Mouse (Mus musculus): Measurements from ENCODE around the gene Bckdha. TPM values are rescaled to one million over a fixed set of nuclear protein-coding genes. Genes with fewer than 3 reads are reported as not detected.

Bckdha gene
- polyA plus RNA-seq, 1 experiment from 2014 or later, result 50.5 TPM

DNA sequence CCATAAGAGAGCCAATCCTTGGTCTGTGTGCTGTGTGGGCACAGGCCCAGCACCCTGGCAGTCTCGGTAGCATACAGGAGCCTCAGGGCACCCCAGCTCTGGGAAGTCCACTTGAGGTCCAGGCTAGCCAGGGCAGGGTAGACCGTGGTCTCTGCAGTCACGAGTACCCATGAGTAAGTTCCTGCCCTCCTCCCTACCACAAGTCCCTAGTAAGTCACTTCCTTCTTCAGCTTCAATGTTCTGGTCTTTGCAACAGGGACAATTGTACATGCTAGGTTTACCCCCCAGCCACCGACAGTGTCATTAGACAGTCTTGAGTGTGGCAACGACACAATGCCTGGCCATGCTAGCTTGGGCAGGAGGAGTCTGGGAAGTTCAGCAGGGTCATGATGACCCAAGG lies 26.1 kb downstream of the Bckdha start:
- Histone ChIP-seq H3K4me3 (replicated peaks) (no peak overlapping the region), H3K4me2 (replicated peaks) (no peak overlapping the region), H3K27ac (no peak overlapping the region), H3K9me3 (no peaks in the 10 kb centered on the region), H3K9ac (replicated peaks) (no peak overlapping the region), H3K4me1 (replicated peaks) (peaks cover 5% of the 10 kb centered on the region), H3K36me3 (peaks cover 80% of the 10 kb centered on the region), H3K27me3 (peaks cover 15% of the 10 kb centered on the region)
- 94% methylated on average over 5 of the region's 5 CpGs for WGBS
- ATAC-seq, result no peak

DNA sequence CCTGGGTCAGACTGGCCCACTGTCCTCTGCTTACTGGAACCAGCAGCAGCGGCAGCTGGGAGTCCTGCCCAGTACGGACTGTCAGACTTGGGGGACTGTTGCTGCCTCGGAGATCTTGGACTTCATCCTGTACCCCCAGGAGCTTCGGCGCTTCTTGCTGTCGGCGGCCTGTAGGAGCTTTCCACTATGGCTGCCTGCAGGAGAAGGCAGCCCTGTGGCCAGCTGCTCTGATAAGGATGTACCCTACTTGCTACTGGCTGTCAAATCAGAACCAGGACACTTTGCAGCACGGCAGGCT lies 30.5 kb downstream of the Bckdha start:
- 65% methylated on average over 8 of the region's 8 CpGs for WGBS
- H3K36me3 ChIP-seq, result peaks cover 67% of the 10 kb centered on the region
- ATAC-seq, result no peak

GRCm38 (mm10) chr7:25627431-25628322 lies 31.1 kb downstream of the Bckdha start:
- peaks cover 17% of the 10 kb centered on the region for H3K4me1 ChIP-seq (replicated peaks)
- peak overlapping the region; percentile 19 for H3K9ac ChIP-seq (replicated peaks)
- 20% methylated on average over 38 of the region's 38 CpGs for WGBS
- H3K9me3 ChIP-seq, result no peaks in the 10 kb centered on the region
- peak overlapping the region; percentile 45 for H3K4me2 ChIP-seq (replicated peaks)
- H3K27ac ChIP-seq, result no peak overlapping the region
- H3K36me3 ChIP-seq, result peaks cover 66% of the 10 kb centered on the region
- ATAC-seq, result peak; percentile 44; the same call in 1 of the 2 replicates
- H3K4me3 ChIP-seq (replicated peaks), result peak overlapping the region; percentile 18; the same call in 1 of the 2 replicates
- H3K27me3 ChIP-seq, result peaks cover 24% of the 10 kb centered on the region

More for the DNA sequence above, 30.5 kb downstream of the Bckdha start:
- Histone ChIP-seq H3K27ac (no peak overlapping the region), H3K4me1 (replicated peaks) (peaks cover 17% of the 10 kb centered on the region), H3K4me3 (replicated peaks) (no peak overlapping the region), H3K27me3 (peaks cover 24% of the 10 kb centered on the region), H3K4me2 (replicated peaks) (no peak overlapping the region), H3K9ac (replicated peaks) (no peak overlapping the region), H3K9me3 (no peaks in the 10 kb centered on the region)

GRCm38 (mm10) chr7:25626509-25627430 lies 32.0 kb downstream of the Bckdha start, which contains the start of gene B3gnt8:
TSS of gene B3gnt8 (plus strand) at chr7:25626654.
- Histone ChIP-seq H3K36me3 (peaks cover 63% of the 10 kb centered on the region), H3K4me1 (replicated peaks) (peaks cover 17% of the 10 kb centered on the region), H3K27me3 (peaks cover 24% of the 10 kb centered on the region), H3K9ac (replicated peaks) (peak within 1 kb of the TSS; percentile 19), H3K4me2 (replicated peaks) (peak within 1 kb of the TSS; percentile 45), H3K4me3 (replicated peaks) (peak within 1 kb of the TSS; percentile 18), H3K27ac (no peak within 1 kb of the TSS), H3K9me3 (no peaks in the 10 kb centered on the region)
- no peak for ATAC-seq
- WGBS, result 20% methylated on average over 29 of the region's 29 CpGs

GRCm38 (mm10) chr7:25625594-25626250 lies 33.1 kb downstream of the Bckdha start:
- Histone ChIP-seq H3K9me3 (no peaks in the 10 kb centered on the region), H3K9ac (replicated peaks) (no peak overlapping the region), H3K4me2 (replicated peaks) (no peak overlapping the region), H3K36me3 (peaks cover 53% of the 10 kb centered on the region), H3K27ac (no peak overlapping the region), H3K4me3 (replicated peaks) (no peak overlapping the region), H3K27me3 (peaks cover 24% of the 10 kb centered on the region), H3K4me1 (replicated peaks) (peaks cover 17% of the 10 kb centered on the region)
- no peak for ATAC-seq
- 79% methylated on average over 10 of the region's 10 CpGs for WGBS

- H3K27ac ChIP-seq, result no peak overlapping the region
- no peaks in the 10 kb centered on the region for H3K9me3 ChIP-seq
- H3K4me3 ChIP-seq (replicated peaks), result no peak overlapping the region
- no peak for ATAC-seq
- peaks cover 24% of the 10 kb centered on the region for H3K27me3 ChIP-seq
- 82% methylated on average over 5 of the region's 5 CpGs for WGBS
- H3K36me3 ChIP-seq, result peaks cover 44% of the 10 kb centered on the region
- no peak overlapping the region for H3K9ac ChIP-seq (replicated peaks)
- peaks cover 18% of the 10 kb centered on the region for H3K4me1 ChIP-seq (replicated peaks)
- H3K4me2 ChIP-seq (replicated peaks), result no peak overlapping the region
These were observed 33.9 kb downstream of the Bckdha start for GRCm38 (mm10) chr7:25624851-25625250.

GRCm38 (mm10) chr7:25623857-25624370 lies 34.9 kb downstream of the Bckdha start:
- Histone ChIP-seq H3K27ac (no peak overlapping the region), H3K4me3 (replicated peaks) (no peak overlapping the region), H3K36me3 (peaks cover 35% of the 10 kb centered on the region), H3K9me3 (no peaks in the 10 kb centered on the region), H3K27me3 (peaks cover 21% of the 10 kb centered on the region), H3K4me2 (replicated peaks) (no peak overlapping the region), H3K4me1 (replicated peaks) (peaks cover 22% of the 10 kb centered on the region), H3K9ac (replicated peaks) (no peak overlapping the region)
- WGBS, result 91% methylated on average over 11 of the region's 11 CpGs
- no peak for ATAC-seq

GRCm38 (mm10) chr7:25620751-25621150 lies 38.0 kb downstream of the Bckdha start:
- 93% methylated on average over 11 of the region's 11 CpGs for WGBS
- Histone ChIP-seq H3K27ac (no peak overlapping the region), H3K9me3 (no peaks in the 10 kb centered on the region), H3K4me2 (replicated peaks) (no peak overlapping the region), H3K36me3 (peaks cover 30% of the 10 kb centered on the region), H3K4me3 (replicated peaks) (no peak overlapping the region), H3K9ac (replicated peaks) (no peak overlapping the region), H3K27me3 (no peaks in the 10 kb centered on the region), H3K4me1 (replicated peaks) (peaks cover 8% of the 10 kb centered on the region)
- ATAC-seq, result no peak

DNA sequence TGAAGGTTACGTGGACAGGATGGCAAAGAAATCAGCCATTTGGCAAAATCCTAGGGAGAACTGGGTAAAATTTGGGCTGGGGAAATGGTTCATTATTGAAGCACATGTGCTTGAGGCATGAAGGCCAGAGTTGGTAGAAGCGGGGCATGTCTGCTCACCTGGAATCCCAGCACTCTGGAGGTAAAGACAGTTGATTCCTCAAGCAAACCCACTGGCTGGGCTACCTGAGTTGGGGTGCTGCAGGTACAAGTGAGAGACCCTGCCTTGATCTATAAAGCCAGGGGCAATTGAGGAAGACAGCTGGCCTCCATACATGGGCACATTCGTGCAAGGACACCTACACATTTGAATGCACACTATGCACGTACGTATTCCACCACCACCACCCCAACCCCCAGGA lies 38.7 kb downstream of the Bckdha start:
- ATAC-seq, result no peak
- H3K4me3 ChIP-seq (replicated peaks), result peak overlapping the region; percentile 56
- 94% methylated on average over 5 of the region's 5 CpGs for WGBS
- no peaks in the 10 kb centered on the region for H3K27me3 ChIP-seq
- H3K36me3 ChIP-seq, result peaks cover 25% of the 10 kb centered on the region
- no peak overlapping the region for H3K27ac ChIP-seq
- no peak overlapping the region for H3K9ac ChIP-seq (replicated peaks)
- H3K9me3 ChIP-seq, result no peaks in the 10 kb centered on the region
- H3K4me2 ChIP-seq (replicated peaks), result peak overlapping the region; percentile 63
- H3K4me1 ChIP-seq (replicated peaks), result peaks cover 8% of the 10 kb centered on the region

DNA sequence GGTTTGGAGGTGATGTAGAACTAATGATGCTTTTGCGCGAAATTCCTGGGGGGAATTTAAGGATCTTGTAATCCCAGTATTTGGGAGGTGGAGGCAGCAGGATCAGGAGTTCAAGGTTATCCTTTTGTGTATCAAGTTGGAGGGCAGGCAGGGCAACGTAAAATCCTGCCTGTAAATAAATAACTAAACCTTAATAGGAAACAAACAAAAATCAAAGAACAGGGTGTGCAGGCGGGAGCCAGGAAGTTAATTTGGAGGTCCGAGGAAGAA lies 39.1 kb downstream of the Bckdha start:
- Histone ChIP-seq H3K4me2 (replicated peaks) (peak overlapping the region; percentile 63), H3K9ac (replicated peaks) (peak overlapping the region; percentile 56; the same call in 1 of the 2 replicates), H3K9me3 (no peaks in the 10 kb centered on the region), H3K4me1 (replicated peaks) (peaks cover 8% of the 10 kb centered on the region), H3K27me3 (no peaks in the 10 kb centered on the region), H3K4me3 (replicated peaks) (peak overlapping the region; percentile 56), H3K27ac (no peak overlapping the region), H3K36me3 (peaks cover 21% of the 10 kb centered on the region)
- ATAC-seq, result no peak
- WGBS, result 23% methylated on average over 5 of the region's 5 CpGs

GRCm38 (mm10) chr7:25618865-25619721 lies 39.7 kb downstream of the Bckdha start, which contains the start of gene Dmac2:
TSS of gene Dmac2 (plus strand) at chr7:25619414.
- peaks cover 8% of the 10 kb centered on the region for H3K4me1 ChIP-seq (replicated peaks)
- 1% methylated on average over 53 of the region's 53 CpGs for WGBS
- peak within 1 kb of the TSS; percentile 56 for H3K4me3 ChIP-seq (replicated peaks)
- H3K9me3 ChIP-seq, result no peaks in the 10 kb centered on the region
- ATAC-seq, result peak; percentile 96
- no peak within 1 kb of the TSS for H3K27ac ChIP-seq
- no peaks in the 10 kb centered on the region for H3K27me3 ChIP-seq
- H3K4me2 ChIP-seq (replicated peaks), result peak within 1 kb of the TSS; percentile 63
- H3K9ac ChIP-seq (replicated peaks), result peak within 1 kb of the TSS; percentile 56
- peaks cover 17% of the 10 kb centered on the region for H3K36me3 ChIP-seq

Data from midbrain, embryonic 13.5 days (tissue).